In the genomic region with DNA sequence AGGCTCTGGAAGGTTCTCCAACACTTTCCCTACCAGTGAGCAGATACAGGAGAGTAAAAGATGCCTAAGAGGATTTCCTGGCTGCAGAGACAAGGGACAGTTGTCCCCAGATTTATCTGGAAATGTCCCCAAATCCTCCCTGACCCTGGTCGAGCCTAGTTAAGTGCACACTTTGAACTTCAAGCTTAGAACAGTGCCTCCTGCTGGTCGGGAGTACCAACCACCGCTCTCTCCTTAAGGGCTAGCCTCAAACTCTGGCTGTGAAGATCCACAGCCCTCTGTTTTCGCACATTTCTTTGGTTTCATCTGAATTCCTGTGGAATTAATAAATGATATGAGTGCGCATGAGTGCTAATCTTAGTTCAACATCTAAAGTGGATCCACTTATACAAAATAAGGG, we compare ENCODE assay signal across 12 mouse cellular contexts.
DNase-seq lines count a peak whose midpoint lies in the region; ATAC-seq and TF ChIP-seq lines count a peak whose summit lies in the region.
"Had no signal": no experiment of that assay in that cellular context is flagged by ENCODE, and none has a peak within 500 bp of the region (broad histone marks: within the 10 kb centered on the region; RNA-seq: fewer than 3 reads in every experiment).

No protein-coding gene starts in this region.

- no peak overlapping the region for H3K4me3 ChIP-seq in forebrain, postnatal 0 days (ENCODE audit: low read depth, low read length)
- no peak overlapping the region for H3K4me3 ChIP-seq in forebrain, embryonic 11.5 days (ENCODE audit: low read depth, low read length)
- no peak overlapping the region for H3K4me3 ChIP-seq in left cerebral cortex, adult 2 months
- no peak overlapping the region for H3K4me3 ChIP-seq in CH12.LX (replicated peaks in 1 of 3; ENCODE audit: low read depth in 2 of 3, low read length in 2 of 3, poor library complexity in 1 of 3)
- H3K4me3 ChIP-seq: embryonic facial prominence, embryonic 15.5 days had no signal

- no peak; the same call in 1 of the 2 replicates for TF ChIP-seq RAD21 in CH12.LX (IDR thresholded peaks at IDR 0.05; ENCODE audit: low read depth, low read length)

- no peaks in the 10 kb centered on the region for H3K79me2 ChIP-seq in CH12.LX (replicated peaks; ENCODE audit: control insufficient read depth, extremely low read depth, insufficient read depth, poor library complexity, severe bottlenecking)

- no peak overlapping the region for H3K9ac ChIP-seq in forebrain, postnatal 0 days
- H3K9ac ChIP-seq in forebrain, embryonic 11.5 days (ENCODE audit: low read length), result no peak overlapping the region
- H3K9ac ChIP-seq in CH12.LX (ENCODE audit: insufficient read depth, low read depth), result no peak overlapping the region
- H3K9ac ChIP-seq: embryonic facial prominence, embryonic 15.5 days had no signal

- H3K4me1 ChIP-seq in forebrain, postnatal 0 days (ENCODE audit: insufficient read depth), result no peaks in the 10 kb centered on the region
- H3K4me1 ChIP-seq in forebrain, embryonic 11.5 days (replicated peaks; ENCODE audit: control insufficient read depth, insufficient read depth, low read length), result no peaks in the 10 kb centered on the region
- H3K4me1 ChIP-seq in CH12.LX (ENCODE audit: control insufficient read depth in 1 of 2, insufficient read depth in 2 of 2), result no peaks in the 10 kb centered on the region
- H3K4me1 ChIP-seq: embryonic facial prominence, embryonic 15.5 days had no signal

- dilution Hi-C loops in CH12.LX (cut with MboI; ENCODE audit: extremely low pct_ligation_motif_present, extremely low pct_unique_long_range_greater_than_20kb, low sequenced_read_pairs), result no loop called here

- H3K36me3 ChIP-seq in forebrain, postnatal 0 days (ENCODE audit: insufficient read depth), result no peaks in the 10 kb centered on the region
- no peaks in the 10 kb centered on the region for H3K36me3 ChIP-seq in forebrain, embryonic 11.5 days (ENCODE audit: control insufficient read depth, insufficient read depth, low read length)
- no peaks in the 10 kb centered on the region for H3K36me3 ChIP-seq in CH12.LX (replicated peaks in 1 of 2; ENCODE audit: control insufficient read depth in 1 of 2, insufficient read depth in 1 of 2, low read length in 1 of 2)
- H3K36me3 ChIP-seq: embryonic facial prominence, embryonic 15.5 days had no signal

- 86% methylated on average over 5 of the region's 5 CpGs for WGBS in forebrain, postnatal 0 days
- 95% methylated on average over 5 of the region's 5 CpGs for WGBS in forebrain, embryonic 11.5 days

- 0 out of 2 replicates have a peak, but pooled peaks have one; percentile 11 for TF ChIP-seq CTCF in forebrain, postnatal 0 days (IDR thresholded peaks at IDR 0.05; ENCODE audit: low read depth)
- TF ChIP-seq CTCF in left cerebral cortex, adult 2 months (IDR thresholded peaks at IDR 0.05), result peak; percentile 37
- TF ChIP-seq CTCF in CH12.LX (conservative IDR thresholded peaks at IDR 0.05 in 1 of 2, IDR thresholded peaks at IDR 0.05 in 1 of 2; ENCODE audit: low read depth in 2 of 2, low read length in 2 of 2), result peak in 1 of 2 experiments; percentile 42; a peak in 3 of 4 replicates

- H3K27ac ChIP-seq in forebrain, postnatal 0 days (ENCODE audit: low read depth, low read length), result no peak overlapping the region
- no peak overlapping the region for H3K27ac ChIP-seq in forebrain, embryonic 11.5 days (ENCODE audit: low read depth, low read length)
- H3K27ac ChIP-seq in left cerebral cortex, adult 2 months, result no peak overlapping the region
- no peak overlapping the region for H3K27ac ChIP-seq in CH12.LX (ENCODE audit: insufficient read depth, low read depth)
- H3K27ac ChIP-seq: embryonic facial prominence, embryonic 15.5 days had no signal

- TF ChIP-seq POLR2A in CH12.LX (IDR thresholded peaks at IDR 0.05; ENCODE audit: low read depth, low read length), result no peak

- ATAC-seq in forebrain, postnatal 0 days, result no peak
- no peak for ATAC-seq in forebrain, embryonic 11.5 days (replicated peaks; ENCODE audit: low FRiP score)

- H3K4me2 ChIP-seq in forebrain, postnatal 0 days (ENCODE audit: low read depth), result no peak overlapping the region
- H3K4me2 ChIP-seq in forebrain, embryonic 11.5 days (ENCODE audit: low read depth, low read length, severe bottlenecking), result no peak overlapping the region
- no peak overlapping the region for H3K4me2 ChIP-seq in CH12.LX (ENCODE audit: insufficient read depth, low read depth, poor library complexity, severe bottlenecking)
- H3K4me2 ChIP-seq: embryonic facial prominence, embryonic 15.5 days; midbrain, embryonic 11.5 days had no signal

- intact Hi-C loops in left cerebral cortex, adult 2 months (cut with DNase I), result no loop called here

- no peak for TF ChIP-seq EP300 in CH12.LX (IDR thresholded peaks at IDR 0.05; ENCODE audit: low read length)

- in situ Hi-C loops in CH12.LX (cut with MboI; ENCODE audit: low pct_ligation_motif_present, low pct_unique_long_range_greater_than_20kb, low sequenced_read_pairs), result loop anchor here (10.0 kb wide), 1 partner anchor 290 kb away; no protein-coding TSS in a partner anchor

- no peak for DNase-seq in forebrain, postnatal 0 days
- no peak for DNase-seq in forebrain, embryonic 11.5 days (ENCODE audit: low spot score)
- DNase-seq in left cerebral cortex, adult 2 months (ENCODE audit: extremely low spot score in 1 of 2, low spot score in 2 of 2), result no peak
- DNase-seq in left cerebral cortex, adult 8-10 months (ENCODE audit: low spot score in 2 of 2), result no peak
- DNase-seq in CH12.LX (ENCODE audit: extremely low read depth), result peak; percentile 9
- DNase-seq in kidney, postnatal 4 days, result peak; percentile 16 to 17
- no peak for DNase-seq in retina, postnatal 1 day
- no peak for DNase-seq in Muller cell, postnatal 12 days (ENCODE audit: inconsistent ontology term)
- DNase-seq: heart, postnatal 4 days; thymus, postnatal 36 days had no signal

- no peaks in the 10 kb centered on the region for H3K27me3 ChIP-seq in forebrain, postnatal 0 days (ENCODE audit: insufficient read depth, low read length)
- no peaks in the 10 kb centered on the region for H3K27me3 ChIP-seq in forebrain, embryonic 11.5 days (ENCODE audit: control insufficient read depth, insufficient read depth, low read length)
- H3K27me3 ChIP-seq in CH12.LX (replicated peaks), result peaks cover 4% of the 10 kb centered on the region
- H3K27me3 ChIP-seq: embryonic facial prominence, embryonic 15.5 days had no signal

- no peaks in the 10 kb centered on the region for H3K9me3 ChIP-seq in forebrain, postnatal 0 days (ENCODE audit: low read length)
- no peaks in the 10 kb centered on the region for H3K9me3 ChIP-seq in forebrain, embryonic 11.5 days (ENCODE audit: control insufficient read depth, low read length)
- peaks cover 22% of the 10 kb centered on the region for H3K9me3 ChIP-seq in CH12.LX (replicated peaks; ENCODE audit: low read length)
- H3K9me3 ChIP-seq: embryonic facial prominence, embryonic 15.5 days had no signal

TF ChIP-seq in CH12.LX, 34 proteins besides CTCF, POLR2A, EP300 and RAD21:
- no peak for TF ChIP-seq GABPA (IDR thresholded peaks at IDR 0.05; ENCODE audit: insufficient replicate concordance, low read depth, low read length)
- TF ChIP-seq IRF4 (IDR thresholded peaks at IDR 0.05; ENCODE audit: low read depth, low read length), result no peak
- peak; percentile 38 for TF ChIP-seq SMC3 (IDR thresholded peaks at IDR 0.05; ENCODE audit: low read depth, low read length)

Comparison
In these comparisons a context has a peak if more than half of its experiments do, and no peak if none do; other contexts are left out.
1. DNase-seq: peak in CH12.LX (single experiment) and kidney, postnatal 4 days (2 of 2); none in forebrain, postnatal 0 days (single experiment), forebrain, embryonic 11.5 days (single experiment), left cerebral cortex, adult 2 months (0 of 2), left cerebral cortex, adult 8-10 months (0 of 2), retina, postnatal 1 day (single experiment) and Muller cell, postnatal 12 days (single experiment).